Mouse (Mus musculus) Patski (cell line): ENCODE data around the gene Ndufs6. TPM values are rescaled to one million over a fixed set of nuclear protein-coding genes. Genes with fewer than 3 reads are reported as not detected.

Experiments used
- ATAC-seq: fragments of 100-300 bp; one replicate; pipeline ENCODE4 v1.8.0; 2021
- CTCF ChIA-PET: fragments of 350-600 bp; sonication (Branson Sonifier 250); formaldehyde crosslinking; loops from one replicate; lab custom pipeline; 2022; ENCODE audit warnings: inconsistent platforms; lab: Charles Lee
- POLR2A ChIA-PET: fragments of 350-600 bp; sonication (Branson Sonifier 250); formaldehyde crosslinking; loops from one replicate; lab custom pipeline; 2022; ENCODE audit warnings: antibody characterized with exemption, inconsistent platforms; lab: Charles Lee
- DNase-seq: peaks from one replicate; pipeline ENCODE4 v3.0.0-alpha.2; 2011; ENCODE audit warnings: low read depth, low spot score
- H3K27me3 ChIP-seq: fragments of 371-371 bp; one replicate; pipeline ENCODE4 v1.5.1; 2021
- CTCF ChIP-seq: fragments of 100-300 bp; IDR thresholded peaks from one replicate; pipeline ENCODE4 v1.5.1; 2021
- in situ Hi-C: fragments of 300-500 bp; cut with MboI; formaldehyde crosslinking; loops from 3 replicates; pipeline ENCODE4 v1.11.1; 2018; ENCODE audit warnings: low pct_unique_long_range_greater_than_20kb, mixed read lengths
- polyA plus RNA-seq: library from polyadenylated mRNA; unstranded; gene quantifications from one replicate; pipeline ENCODE4 v1.2.3, GENCODE M21; 2021

Ndufs6 gene
- polyA plus RNA-seq, 1 experiment from 2014 or later: 188 TPM

GRCm38 (mm10) chr13:73306430-73306829 lies 21.9 kb downstream of the Ndufs6 start:
- no peak for TF ChIP-seq CTCF
- in situ Hi-C loops: no loop called here
- DNase-seq (no peak), ATAC-seq (no peak)
- ChIA-PET POLR2A (no interaction called here), CTCF (no interaction called here)
- peaks cover 4% of the 10 kb centered on the region for H3K27me3 ChIP-seq

- ATAC-seq: no peak
- no peak for TF ChIP-seq CTCF
- H3K27me3 ChIP-seq: peaks cover 4% of the 10 kb centered on the region
- in situ Hi-C loops: no loop called here
- CTCF ChIA-PET: no interaction called here
- POLR2A ChIA-PET: no interaction called here
- DNase-seq: no peak
These were observed 22.3 kb downstream of the Ndufs6 start for GRCm38 (mm10) chr13:73306085-73306410.

- no peak for ATAC-seq
- DNase-seq: no peak
- in situ Hi-C loops: no loop called here
- ChIA-PET CTCF (no interaction called here), POLR2A (interaction anchor here (0.6 kb wide), 1 partner anchor 63 kb away, joined by 3 read pairs; no protein-coding TSS in a partner anchor)
- H3K27me3 ChIP-seq: peaks cover 4% of the 10 kb centered on the region
- TF ChIP-seq CTCF: no peak
These were observed 22.8 kb downstream of the Ndufs6 start for GRCm38 (mm10) chr13:73305398-73306084.

GRCm38 (mm10) chr13:73304729-73305128 lies 23.6 kb downstream of the Ndufs6 start:
- POLR2A ChIA-PET: no interaction called here
- in situ Hi-C loops: no loop called here
- no peak for TF ChIP-seq CTCF
- DNase-seq (no peak), ATAC-seq (no peak)
- H3K27me3 ChIP-seq: peaks cover 4% of the 10 kb centered on the region
- CTCF ChIA-PET: no interaction called here

GRCm38 (mm10) chr13:73299322-73299721 lies 29.0 kb downstream of the Ndufs6 start:
- ChIA-PET CTCF (no interaction called here), POLR2A (no interaction called here)
- in situ Hi-C loops: no loop called here
- ATAC-seq (no peak), DNase-seq (no peak)
- peaks cover 10% of the 10 kb centered on the region for H3K27me3 ChIP-seq
- TF ChIP-seq CTCF: no peak

GRCm38 (mm10) chr13:73298717-73299116 lies 29.6 kb downstream of the Ndufs6 start:
- DNase-seq: no peak
- ChIA-PET CTCF (no interaction called here), POLR2A (no interaction called here)
- in situ Hi-C loops: no loop called here
- peaks cover 11% of the 10 kb centered on the region for H3K27me3 ChIP-seq
- no peak for TF ChIP-seq CTCF
- ATAC-seq: no peak

GRCm38 (mm10) chr13:73291102-73291501 lies 37.2 kb downstream of the Ndufs6 start:
- ATAC-seq (no peak), DNase-seq (no peak)
- POLR2A ChIA-PET: no interaction called here
- in situ Hi-C loops: no loop called here
- H3K27me3 ChIP-seq: peaks cover 26% of the 10 kb centered on the region
- TF ChIP-seq CTCF: no peak
- CTCF ChIA-PET: no interaction called here

GRCm38 (mm10) chr13:73290206-73290605 lies 38.1 kb downstream of the Ndufs6 start:
- no peak for DNase-seq
- in situ Hi-C loops: no loop called here
- ChIA-PET CTCF (interaction anchor here (1.4 kb wide), 1 partner anchor 20 kb away, joined by 3 read pairs; no protein-coding TSS in a partner anchor), POLR2A (no interaction called here)
- H3K27me3 ChIP-seq: peaks cover 27% of the 10 kb centered on the region
- ATAC-seq: no peak
- no peak for TF ChIP-seq CTCF

- H3K27me3 ChIP-seq: peaks cover 8% of the 10 kb centered on the region
- ATAC-seq (no peak), DNase-seq (no peak)
- ChIA-PET CTCF (interaction anchor here (0.8 kb wide), 1 partner anchor 27 kb away, joined by 3 read pairs; no protein-coding TSS in a partner anchor), POLR2A (no interaction called here)
- TF ChIP-seq CTCF: no peak
- in situ Hi-C loops: no loop called here
These were observed 44.8 kb downstream of the Ndufs6 start for GRCm38 (mm10) chr13:73283534-73283933.

- CTCF ChIA-PET: no interaction called here
- ATAC-seq: no peak
These were observed 45.9 kb downstream of the Ndufs6 start for GRCm38 (mm10) chr13:73282407-73282806.

GRCm38 (mm10) chr13:73279196-73279595 lies 49.1 kb downstream of the Ndufs6 start:
- ChIA-PET POLR2A (interaction anchor here (0.6 kb wide), 1 partner anchor 74 kb away, joined by 3 read pairs; no protein-coding TSS in a partner anchor), CTCF (no interaction called here)
- ATAC-seq: no peak
- DNase-seq: no peak
- H3K27me3 ChIP-seq: peaks cover 15% of the 10 kb centered on the region
- TF ChIP-seq CTCF: no peak
- in situ Hi-C loops: no loop called here

More at GRCm38 (mm10) chr13:73282407-73282806, 45.9 kb downstream of the Ndufs6 start:
- in situ Hi-C loops: no loop called here
- DNase-seq: no peak
- TF ChIP-seq CTCF: no peak
- H3K27me3 ChIP-seq: peaks cover 11% of the 10 kb centered on the region
- POLR2A ChIA-PET: no interaction called here
